Mouse (Mus musculus): Measurements from ENCODE around the gene Tnfsf15. TPM values are rescaled to one million over a fixed set of nuclear protein-coding genes. Genes with fewer than 3 reads are reported as not detected.

Tnfsf15 gene
- polyA plus RNA-seq, 1 experiment = 0.29 TPM

GRCm38 (mm10) chr4:63699749-63700148, 45.2 kb downstream of the Tnfsf15 start:
- no peaks in the 10 kb centered on the region for H3K27me3 ChIP-seq (ENCODE audit: control insufficient read depth, insufficient read depth, insufficient read length)
- no peaks in the 10 kb centered on the region for H3K79me2 ChIP-seq (ENCODE audit: control insufficient read depth, insufficient read depth)
- H3ac ChIP-seq (ENCODE audit: control insufficient read depth, insufficient read length) = no peak overlapping the region
- H3K36me3 ChIP-seq (ENCODE audit: control insufficient read depth, insufficient read depth) = no peaks in the 10 kb centered on the region
- H3K4me3 ChIP-seq = no peak overlapping the region
- H3K4me2 ChIP-seq (ENCODE audit: low read depth) = no peak overlapping the region
- TF ChIP-seq TCF3 (IDR thresholded peaks at IDR 0.05; ENCODE audit: insufficient read length, low read depth) (no peak), POLR2AphosphoS2 (IDR thresholded peaks at IDR 0.05; ENCODE audit: insufficient read length, low read depth) (no peak), SRF (IDR thresholded peaks at IDR 0.05; ENCODE audit: control insufficient read depth, insufficient read length, low read depth) (no peak), MYOG (IDR thresholded peaks at IDR 0.05; ENCODE audit: control insufficient read depth in 1 of 3, insufficient read depth in 1 of 3, insufficient read length in 2 of 3, low read depth in 2 of 3) (no peak), REST (IDR thresholded peaks at IDR 0.05; ENCODE audit: insufficient read depth, insufficient read length) (no peak), CEBPB (IDR thresholded peaks at IDR 0.05; ENCODE audit: insufficient read depth, poor library complexity, severe bottlenecking) (no peak), USF1 (IDR thresholded peaks at IDR 0.05; ENCODE audit: low read depth) (no peak), MAX (IDR thresholded peaks at IDR 0.05; ENCODE audit: low read depth) (no peak), TCF12 (IDR thresholded peaks at IDR 0.05; ENCODE audit: insufficient read depth, poor library complexity, severe bottlenecking) (no peak), POLR2A (IDR thresholded peaks at IDR 0.05; ENCODE audit: insufficient read length, low read depth) (no peak), MYOD1 (IDR thresholded peaks at IDR 0.05; ENCODE audit: control insufficient read depth in 1 of 3, insufficient read length in 2 of 3, low read depth in 2 of 3) (no peak), E2F4 (IDR thresholded peaks at IDR 0.05; ENCODE audit: insufficient read depth) (no peak)

- no peak overlapping the region for H3K4me3 ChIP-seq
- H3ac ChIP-seq (ENCODE audit: control insufficient read depth, insufficient read length) = no peak overlapping the region
- H3K27me3 ChIP-seq (ENCODE audit: control insufficient read depth, insufficient read depth, insufficient read length) = no peaks in the 10 kb centered on the region
- no peak overlapping the region for H3K4me2 ChIP-seq (ENCODE audit: low read depth)
- H3K79me2 ChIP-seq (ENCODE audit: control insufficient read depth, insufficient read depth) = no peaks in the 10 kb centered on the region
- TF ChIP-seq SRF (IDR thresholded peaks at IDR 0.05; ENCODE audit: control insufficient read depth, insufficient read length, low read depth) = no peak
- no peak for TF ChIP-seq MYOD1 (IDR thresholded peaks at IDR 0.05; ENCODE audit: control insufficient read depth in 1 of 3, insufficient read length in 2 of 3, low read depth in 2 of 3)
- TF ChIP-seq MAX (IDR thresholded peaks at IDR 0.05; ENCODE audit: low read depth) = no peak
- H3K36me3 ChIP-seq (ENCODE audit: control insufficient read depth, insufficient read depth) = no peaks in the 10 kb centered on the region
Measured at GRCm38 (mm10) chr4:63696921-63697320, 48.0 kb downstream of the Tnfsf15 start.

- H3K79me2 ChIP-seq (ENCODE audit: control insufficient read depth, insufficient read depth) = no peaks in the 10 kb centered on the region
- TF ChIP-seq REST (IDR thresholded peaks at IDR 0.05; ENCODE audit: insufficient read depth, insufficient read length) = no peak
- no peak for TF ChIP-seq POLR2AphosphoS2 (IDR thresholded peaks at IDR 0.05; ENCODE audit: insufficient read length, low read depth)
- TF ChIP-seq USF1 (IDR thresholded peaks at IDR 0.05; ENCODE audit: low read depth) = no peak
- no peak for TF ChIP-seq POLR2A (IDR thresholded peaks at IDR 0.05; ENCODE audit: insufficient read length, low read depth)
- no peak for TF ChIP-seq CEBPB (IDR thresholded peaks at IDR 0.05; ENCODE audit: insufficient read depth, poor library complexity, severe bottlenecking)
- TF ChIP-seq MAX (IDR thresholded peaks at IDR 0.05; ENCODE audit: low read depth) = no peak
- TF ChIP-seq MYOD1 (IDR thresholded peaks at IDR 0.05; ENCODE audit: control insufficient read depth in 1 of 3, insufficient read length in 2 of 3, low read depth in 2 of 3) = no peak
- TF ChIP-seq TCF12 (IDR thresholded peaks at IDR 0.05; ENCODE audit: insufficient read depth, poor library complexity, severe bottlenecking) = no peak
- TF ChIP-seq SRF (IDR thresholded peaks at IDR 0.05; ENCODE audit: control insufficient read depth, insufficient read length, low read depth) = no peak
- TF ChIP-seq TCF3 (IDR thresholded peaks at IDR 0.05; ENCODE audit: insufficient read length, low read depth) = no peak
- TF ChIP-seq E2F4 (IDR thresholded peaks at IDR 0.05; ENCODE audit: insufficient read depth) = no peak
- no peak for TF ChIP-seq MYOG (IDR thresholded peaks at IDR 0.05; ENCODE audit: control insufficient read depth in 1 of 3, insufficient read depth in 1 of 3, insufficient read length in 2 of 3, low read depth in 2 of 3)
- H3K27me3 ChIP-seq (ENCODE audit: control insufficient read depth, insufficient read depth, insufficient read length) = no peaks in the 10 kb centered on the region
- H3K4me3 ChIP-seq = no peak overlapping the region
- H3ac ChIP-seq (ENCODE audit: control insufficient read depth, insufficient read length) = no peak overlapping the region
- H3K4me2 ChIP-seq (ENCODE audit: low read depth) = no peak overlapping the region
- no peaks in the 10 kb centered on the region for H3K36me3 ChIP-seq (ENCODE audit: control insufficient read depth, insufficient read depth)
Measured at GRCm38 (mm10) chr4:63692351-63692750, 52.6 kb downstream of the Tnfsf15 start.

- Histone ChIP-seq H3K79me2 (ENCODE audit: control insufficient read depth, insufficient read depth) (no peaks in the 10 kb centered on the region), H3K4me3 (no peak overlapping the region), H3K4me2 (ENCODE audit: low read depth) (no peak overlapping the region), H3K27me3 (ENCODE audit: control insufficient read depth, insufficient read depth, insufficient read length) (no peaks in the 10 kb centered on the region), H3K36me3 (ENCODE audit: control insufficient read depth, insufficient read depth) (no peaks in the 10 kb centered on the region), H3ac (ENCODE audit: control insufficient read depth, insufficient read length) (no peak overlapping the region)
- no peak for TF ChIP-seq CEBPB (IDR thresholded peaks at IDR 0.05; ENCODE audit: insufficient read depth, poor library complexity, severe bottlenecking)
- no peak for TF ChIP-seq POLR2AphosphoS2 (IDR thresholded peaks at IDR 0.05; ENCODE audit: insufficient read length, low read depth)
- TF ChIP-seq POLR2A (IDR thresholded peaks at IDR 0.05; ENCODE audit: insufficient read length, low read depth) = no peak
- no peak for TF ChIP-seq MAX (IDR thresholded peaks at IDR 0.05; ENCODE audit: low read depth)
- TF ChIP-seq E2F4 (IDR thresholded peaks at IDR 0.05; ENCODE audit: insufficient read depth) = no peak
- no peak for TF ChIP-seq MYOG (IDR thresholded peaks at IDR 0.05; ENCODE audit: control insufficient read depth in 1 of 3, insufficient read depth in 1 of 3, insufficient read length in 2 of 3, low read depth in 2 of 3)
- TF ChIP-seq SRF (IDR thresholded peaks at IDR 0.05; ENCODE audit: control insufficient read depth, insufficient read length, low read depth) = no peak
- TF ChIP-seq MYOD1 (IDR thresholded peaks at IDR 0.05; ENCODE audit: control insufficient read depth in 1 of 3, insufficient read length in 2 of 3, low read depth in 2 of 3) = no peak
Measured at GRCm38 (mm10) chr4:63687429-63687828, 57.5 kb downstream of the Tnfsf15 start.

GRCm38 (mm10) chr4:63686157-63686556, 58.8 kb downstream of the Tnfsf15 start:
- Histone ChIP-seq H3K79me2 (ENCODE audit: control insufficient read depth, insufficient read depth) (no peaks in the 10 kb centered on the region), H3K4me2 (ENCODE audit: low read depth) (no peak overlapping the region), H3K4me3 (no peak overlapping the region), H3ac (ENCODE audit: control insufficient read depth, insufficient read length) (no peak overlapping the region), H3K36me3 (ENCODE audit: control insufficient read depth, insufficient read depth) (no peaks in the 10 kb centered on the region), H3K27me3 (ENCODE audit: control insufficient read depth, insufficient read depth, insufficient read length) (no peaks in the 10 kb centered on the region)
- TF ChIP-seq MYOG (IDR thresholded peaks at IDR 0.05; ENCODE audit: control insufficient read depth in 1 of 3, insufficient read depth in 1 of 3, insufficient read length in 2 of 3, low read depth in 2 of 3) = no peak
- no peak for TF ChIP-seq USF1 (IDR thresholded peaks at IDR 0.05; ENCODE audit: low read depth)
- TF ChIP-seq SRF (IDR thresholded peaks at IDR 0.05; ENCODE audit: control insufficient read depth, insufficient read length, low read depth) = no peak
- TF ChIP-seq MAX (IDR thresholded peaks at IDR 0.05; ENCODE audit: low read depth) = no peak
- TF ChIP-seq MYOD1 (IDR thresholded peaks at IDR 0.05; ENCODE audit: control insufficient read depth in 1 of 3, insufficient read length in 2 of 3, low read depth in 2 of 3) = no peak
- no peak for TF ChIP-seq TCF12 (IDR thresholded peaks at IDR 0.05; ENCODE audit: insufficient read depth, poor library complexity, severe bottlenecking)
- TF ChIP-seq REST (IDR thresholded peaks at IDR 0.05; ENCODE audit: insufficient read depth, insufficient read length) = no peak
- no peak for TF ChIP-seq POLR2AphosphoS2 (IDR thresholded peaks at IDR 0.05; ENCODE audit: insufficient read length, low read depth)
- TF ChIP-seq TCF3 (IDR thresholded peaks at IDR 0.05; ENCODE audit: insufficient read length, low read depth) = no peak
- TF ChIP-seq CEBPB (IDR thresholded peaks at IDR 0.05; ENCODE audit: insufficient read depth, poor library complexity, severe bottlenecking) = no peak
- no peak for TF ChIP-seq POLR2A (IDR thresholded peaks at IDR 0.05; ENCODE audit: insufficient read length, low read depth)
- TF ChIP-seq E2F4 (IDR thresholded peaks at IDR 0.05; ENCODE audit: insufficient read depth) = no peak

All from myocyte (in vitro differentiated cells).